15 mouse cellular contexts compared by ENCODE assay signal in the genomic region with DNA sequence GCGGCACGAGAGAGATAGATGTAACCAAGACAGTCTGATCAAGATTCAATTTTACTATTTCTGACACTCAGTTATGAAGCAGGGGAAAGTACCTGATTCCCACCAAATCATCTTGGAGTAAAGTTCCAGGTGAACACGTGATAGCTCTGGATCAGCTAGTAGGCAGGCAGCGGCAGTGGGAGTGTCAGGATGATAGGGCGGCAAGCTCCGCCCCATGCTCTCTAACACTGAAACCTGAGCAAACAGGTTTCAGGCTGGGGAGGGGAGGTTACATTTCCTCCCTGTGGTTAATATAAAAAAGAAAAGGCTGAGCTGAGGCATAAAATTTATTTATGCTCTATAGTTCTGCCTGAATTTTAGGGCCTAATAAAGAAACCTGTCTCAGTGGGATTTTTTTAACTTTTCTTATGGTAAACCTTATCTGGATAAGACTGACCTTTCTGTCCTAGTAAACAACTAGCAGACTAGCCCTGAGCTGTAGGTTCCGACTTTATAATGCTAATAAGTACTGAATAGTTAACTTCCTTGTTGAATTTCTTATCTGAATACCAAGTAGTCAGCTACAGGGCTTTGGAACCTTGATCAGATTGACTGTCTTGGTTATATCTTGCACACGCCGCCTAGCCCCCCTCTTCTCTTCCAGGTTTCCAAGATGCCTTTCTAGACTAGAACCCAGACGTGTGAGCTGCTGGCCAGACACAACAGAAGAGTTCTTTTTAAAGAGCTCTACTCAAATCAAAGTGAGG.
DNase-seq lines count a peak whose midpoint lies in the region; ATAC-seq and TF ChIP-seq lines count a peak whose summit lies in the region.
"Had no signal": no experiment of that assay in that cellular context is flagged by ENCODE, and none has a peak within 500 bp of the region (broad histone marks: within the 10 kb centered on the region; RNA-seq: fewer than 3 reads in every experiment).

No protein-coding gene starts in this region.

- H3K36me3 ChIP-seq in E14TG2a.4 (ENCODE audit: insufficient read depth, low read length) = peaks cover 23% of the 10 kb centered on the region; the same call in 1 of the 2 replicates
- no peaks in the 10 kb centered on the region for H3K36me3 ChIP-seq in intestine, embryonic 16.5 days (ENCODE audit: control insufficient read depth, insufficient read depth, low read length)
- no peaks in the 10 kb centered on the region for H3K36me3 ChIP-seq in liver, adult 2 months (ENCODE audit: control insufficient read depth, insufficient read depth, low read length)
- H3K36me3 ChIP-seq: forebrain, embryonic 12.5 days; limb, embryonic 10.5 days; midbrain, embryonic 13.5 days; neural tube, embryonic 15.5 days had no signal

- H3K79me2 ChIP-seq in liver, adult 2 months (ENCODE audit: control insufficient read depth, insufficient read depth, low read length) = no peaks in the 10 kb centered on the region

- DNase-seq in embryo, embryonic 11 days = peak; percentile 10
- no peak for DNase-seq in embryo, embryonic 10 days (ENCODE audit: low spot score)
- DNase-seq in liver, adult 2 months (ENCODE audit: extremely low read depth, low read depth, low spot score) = peak; percentile 70
- no peak for DNase-seq in layer of hippocampus, postnatal 14 days (ENCODE audit: low spot score in 2 of 2)
- DNase-seq in spleen, postnatal 14 days (ENCODE audit: low spot score in 2 of 2) = no peak
- DNase-seq in left cerebral cortex, adult 9 months (ENCODE audit: low spot score in 2 of 2) = no peak
- DNase-seq: heart, adult 11 months; right cerebral cortex, postnatal 4 days had no signal

- no peak for TF ChIP-seq CTCF in E14TG2a.4 (conservative IDR thresholded peaks at IDR 0.05; ENCODE audit: low read length)
- TF ChIP-seq CTCF in liver, adult 2 months (IDR thresholded peaks at IDR 0.05; ENCODE audit: low read depth, low read length) = no peak

- H3K4me3 ChIP-seq in E14TG2a.4 (replicated peaks; ENCODE audit: low read length) = peak overlapping the region; percentile 73
- peak overlapping the region; percentile 10; the same call in 1 of the 2 replicates for H3K4me3 ChIP-seq in intestine, embryonic 16.5 days (ENCODE audit: low read length)
- H3K4me3 ChIP-seq in liver, adult 2 months (ENCODE audit: insufficient read depth, low read depth, low read length) = no peak overlapping the region
- H3K4me3 ChIP-seq: forebrain, embryonic 12.5 days; limb, embryonic 10.5 days; midbrain, embryonic 13.5 days; neural tube, embryonic 15.5 days had no signal

- H3K27me3 ChIP-seq in E14TG2a.4 (ENCODE audit: insufficient read depth, low read length) = no peaks in the 10 kb centered on the region
- H3K27me3 ChIP-seq in intestine, embryonic 16.5 days (replicated peaks; ENCODE audit: control insufficient read depth, insufficient read depth, low read length) = no peaks in the 10 kb centered on the region
- no peaks in the 10 kb centered on the region for H3K27me3 ChIP-seq in liver, adult 2 months (ENCODE audit: control insufficient read depth, insufficient read depth, low read length)
- H3K27me3 ChIP-seq: forebrain, embryonic 12.5 days; midbrain, embryonic 13.5 days; neural tube, embryonic 15.5 days had no signal

- H3K4me2 ChIP-seq in intestine, embryonic 16.5 days (ENCODE audit: low read depth, low read length) = 0 out of 2 replicates have a peak overlapping the region, but pooled peaks have one; percentile 19
- H3K4me2 ChIP-seq: forebrain, embryonic 12.5 days; midbrain, embryonic 13.5 days; neural tube, embryonic 15.5 days had no signal

- no peak overlapping the region for H3K9ac ChIP-seq in intestine, embryonic 16.5 days (ENCODE audit: low read depth, low read length)
- no peak overlapping the region for H3K9ac ChIP-seq in liver, adult 2 months (ENCODE audit: low read depth, low read length)
- H3K9ac ChIP-seq: forebrain, embryonic 12.5 days; midbrain, embryonic 13.5 days; neural tube, embryonic 15.5 days had no signal

- TF ChIP-seq POLR2A in liver, adult 2 months (IDR thresholded peaks at IDR 0.05; ENCODE audit: extremely low read depth, insufficient read depth, low read length) = no peak

- peaks cover 46% of the 10 kb centered on the region for H3K9me3 ChIP-seq in E14TG2a.4 (ENCODE audit: low read length)
- no peaks in the 10 kb centered on the region for H3K9me3 ChIP-seq in intestine, embryonic 16.5 days (ENCODE audit: control insufficient read depth, low read length)
- H3K9me3 ChIP-seq: forebrain, embryonic 12.5 days; limb, embryonic 10.5 days; midbrain, embryonic 13.5 days; neural tube, embryonic 15.5 days had no signal

- peak overlapping the region; percentile 70 for H3K27ac ChIP-seq in intestine, embryonic 16.5 days (ENCODE audit: low read length)
- H3K27ac ChIP-seq in liver, adult 2 months (replicated peaks; ENCODE audit: insufficient read depth, low read depth, low read length) = no peak overlapping the region
- H3K27ac ChIP-seq: forebrain, embryonic 12.5 days; hindbrain, postnatal 0 days; limb, embryonic 10.5 days; midbrain, embryonic 13.5 days; neural tube, embryonic 15.5 days had no signal

- 39% methylated on average over 10 of the region's 10 CpGs for WGBS in intestine, embryonic 16.5 days
- WGBS in liver, adult 2 months = 50% methylated on average over 10 of the region's 10 CpGs

- peaks cover 21% of the 10 kb centered on the region for H3K4me1 ChIP-seq in E14TG2a.4 (replicated peaks; ENCODE audit: low read depth, low read length)
- H3K4me1 ChIP-seq in intestine, embryonic 16.5 days (ENCODE audit: control insufficient read depth, insufficient read depth, low read length) = no peaks in the 10 kb centered on the region
- peaks cover 3% of the 10 kb centered on the region; the same call in 1 of the 2 replicates for H3K4me1 ChIP-seq in liver, adult 2 months (ENCODE audit: control insufficient read depth, insufficient read depth, low read length)
- H3K4me1 ChIP-seq: forebrain, embryonic 12.5 days; limb, embryonic 10.5 days; midbrain, embryonic 13.5 days; neural tube, embryonic 15.5 days had no signal

- ATAC-seq in intestine, embryonic 16.5 days = peak; percentile 89
- ATAC-seq: hindbrain, postnatal 0 days; midbrain, embryonic 13.5 days had no signal

Comparison
In these comparisons a context has a peak if more than half of its experiments do, and no peak if none do; other contexts are left out.
1. DNase-seq: peak in embryo, embryonic 11 days (single experiment) and liver, adult 2 months (single experiment); none in embryo, embryonic 10 days (single experiment), layer of hippocampus, postnatal 14 days (0 of 2), spleen, postnatal 14 days (0 of 2) and left cerebral cortex, adult 9 months (0 of 2).